Mouse (Mus musculus): ENCODE results near the gene AI661453.

DNA sequence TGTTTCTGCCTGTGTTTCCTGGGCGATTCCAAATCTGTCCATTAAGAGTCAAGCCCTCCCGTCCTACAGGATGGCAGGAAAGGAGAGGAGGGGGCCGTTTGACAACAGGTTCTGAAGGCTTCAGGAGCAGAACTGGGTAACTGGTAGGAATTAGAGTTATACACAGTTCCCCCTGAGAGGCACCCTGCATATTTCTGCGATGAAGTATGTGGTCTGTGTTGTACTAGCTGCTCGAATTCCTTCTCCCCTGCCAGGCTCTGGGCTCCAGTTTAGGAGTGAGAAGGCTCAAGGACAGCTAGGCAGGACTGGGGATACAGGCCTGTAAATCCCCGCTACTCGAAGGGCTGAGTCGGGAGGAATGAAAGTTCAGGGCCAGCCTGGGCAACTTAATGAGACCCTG lies 81.8 kb downstream of the AI661453 start:
- TF ChIP-seq CTCF (IDR thresholded peaks at IDR 0.05; ENCODE audit: borderline replicate concordance, insufficient read depth, low read depth, low read length) (no peak), POLR2A (IDR thresholded peaks at IDR 0.05; ENCODE audit: borderline replicate concordance, insufficient read depth, low read length) (no peak)
